Mouse (Mus musculus): Measurements from ENCODE around the gene Pigc. TPM values are rescaled to one million over a fixed set of nuclear protein-coding genes. Genes with fewer than 3 reads are reported as not detected.
A peak's percentile ranks its signal among the peaks of the same experiment; 100 is the strongest.

The Pigc gene
- polyA plus RNA-seq, 1 experiment from 2014 or later, result 25.7 TPM

DNA sequence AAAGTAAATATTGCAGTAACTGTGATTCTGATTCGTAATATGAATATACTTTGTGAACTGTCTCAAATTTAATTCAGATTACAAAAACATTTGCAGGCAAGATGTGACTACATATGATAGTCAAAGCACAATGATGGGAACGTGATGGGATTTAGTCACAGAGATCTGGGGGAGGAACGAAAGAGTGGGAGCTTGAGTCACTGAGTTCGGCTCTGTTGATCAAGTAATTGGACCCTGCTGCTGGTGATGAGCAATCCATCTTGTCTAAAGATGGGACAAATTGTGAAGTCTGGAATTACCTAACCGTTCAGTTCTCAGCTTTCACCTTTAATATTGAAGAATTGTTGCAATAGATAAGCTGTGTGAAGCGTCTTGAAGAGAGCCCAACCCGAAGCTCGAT lies 3.2 kb downstream of the Pigc start:
- ChIA-PET CTCF (no interaction called here), POLR2A (no interaction called here)
- ATAC-seq, result no peak
- TF ChIP-seq CTCF (IDR thresholded peaks at IDR 0.05), result no peak
- no peaks in the 10 kb centered on the region for H3K27me3 ChIP-seq
- no peak for DNase-seq (ENCODE audit: low read depth, low spot score)
- in situ Hi-C loops (cut with MboI; ENCODE audit: low pct_unique_long_range_greater_than_20kb), result loop anchor here (25.0 kb wide), 1 partner anchor 690 kb away; the partner anchor contains the start of gene Myocos

DNA sequence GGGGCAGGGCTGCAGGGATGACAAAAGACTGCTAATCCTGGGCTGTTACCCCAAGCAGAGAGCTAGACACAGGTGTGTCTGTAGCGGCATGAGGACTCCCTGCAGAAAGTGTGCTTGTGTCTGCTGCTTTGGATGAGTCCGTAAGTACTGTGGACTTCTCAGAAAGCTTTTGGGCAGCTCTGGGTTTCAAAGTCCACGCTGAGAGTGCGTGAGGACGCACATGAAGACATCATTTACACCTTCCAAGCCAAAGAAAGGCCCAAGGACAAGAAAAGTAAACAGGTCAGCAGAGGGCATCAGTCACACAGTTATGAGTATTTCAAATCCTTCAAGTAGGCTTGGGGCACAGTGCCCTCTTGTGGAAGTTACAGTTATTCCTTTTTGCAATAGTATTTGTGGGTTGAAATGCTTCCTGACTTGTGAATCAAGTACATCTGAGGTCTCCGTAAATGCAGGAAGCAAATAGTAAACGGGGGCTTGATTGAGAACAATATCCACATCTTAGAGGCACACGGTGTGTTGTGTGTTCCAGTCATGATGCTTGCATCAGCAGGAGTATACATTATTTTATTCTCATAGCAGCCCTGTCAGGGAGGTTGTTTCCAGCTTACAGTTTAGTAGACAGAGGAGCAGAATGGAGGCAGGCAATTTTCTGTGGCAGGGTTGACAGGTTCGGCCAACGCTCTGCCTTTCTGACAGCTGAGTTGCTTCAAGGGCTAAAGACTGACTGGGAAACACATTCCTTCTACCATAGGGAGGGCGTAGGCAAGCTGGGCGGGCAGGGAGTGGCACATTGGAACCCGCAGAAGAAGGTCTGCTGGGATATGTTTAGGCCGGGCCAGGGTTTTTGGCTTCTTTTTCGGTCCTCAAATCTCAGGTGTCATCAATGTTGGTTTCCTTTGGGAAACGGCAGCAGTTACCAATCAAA lies 7.5 kb downstream of the Pigc start:
- ChIA-PET CTCF (interaction anchor here (1.0 to 2.5 kb wide), 7 partner anchors 8 to 360 kb away, joined by 3 to 10 read pairs (median 6); no protein-coding TSS in a partner anchor), POLR2A (no interaction called here)
- DNase-seq (ENCODE audit: low read depth, low spot score) (peak; percentile 63), ATAC-seq (peak; percentile 87)
- no peaks in the 10 kb centered on the region for H3K27me3 ChIP-seq
- TF ChIP-seq CTCF (IDR thresholded peaks at IDR 0.05), result peak; percentile 90
- in situ Hi-C loops (cut with MboI; ENCODE audit: low pct_unique_long_range_greater_than_20kb), result loop anchor here (25.0 kb wide), 1 partner anchor 561 kb away; the partner anchor contains the start of gene Mettl13

DNA sequence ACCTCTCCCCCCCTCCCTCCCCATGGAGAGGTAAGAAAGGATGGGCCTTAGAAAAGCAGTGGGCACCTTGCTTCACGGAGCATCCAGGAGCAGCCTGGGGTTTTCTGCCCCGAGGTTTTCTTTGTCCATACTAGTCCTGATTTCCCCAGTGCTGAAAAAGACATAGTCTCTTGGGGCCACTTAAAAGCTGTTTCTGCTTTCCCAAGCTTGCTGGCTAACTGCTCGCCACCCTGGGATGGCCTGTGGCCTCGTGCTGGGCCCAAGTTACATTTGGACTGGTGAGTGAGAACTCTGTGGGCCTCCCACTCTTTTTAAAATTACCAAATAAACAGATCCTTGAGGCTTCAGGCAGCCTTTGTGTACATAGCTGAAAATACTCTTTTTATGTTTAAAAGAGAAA lies 8.3 kb downstream of the Pigc start:
- DNase-seq (ENCODE audit: low read depth, low spot score) (no peak), ATAC-seq (no peak)
- no peak for TF ChIP-seq CTCF (IDR thresholded peaks at IDR 0.05)
- POLR2A ChIA-PET, result no interaction called here
- CTCF ChIA-PET, result interaction anchor here (0.7 to 2.5 kb wide), 5 partner anchors 8 to 340 kb away, joined by 3 to 10 read pairs (median 7); no protein-coding TSS in a partner anchor
- H3K27me3 ChIP-seq, result no peaks in the 10 kb centered on the region
- in situ Hi-C loops (cut with MboI; ENCODE audit: low pct_unique_long_range_greater_than_20kb), result loop anchor here (25.0 kb wide), 1 partner anchor 560 kb away; the partner anchor contains the start of gene Mettl13

DNA sequence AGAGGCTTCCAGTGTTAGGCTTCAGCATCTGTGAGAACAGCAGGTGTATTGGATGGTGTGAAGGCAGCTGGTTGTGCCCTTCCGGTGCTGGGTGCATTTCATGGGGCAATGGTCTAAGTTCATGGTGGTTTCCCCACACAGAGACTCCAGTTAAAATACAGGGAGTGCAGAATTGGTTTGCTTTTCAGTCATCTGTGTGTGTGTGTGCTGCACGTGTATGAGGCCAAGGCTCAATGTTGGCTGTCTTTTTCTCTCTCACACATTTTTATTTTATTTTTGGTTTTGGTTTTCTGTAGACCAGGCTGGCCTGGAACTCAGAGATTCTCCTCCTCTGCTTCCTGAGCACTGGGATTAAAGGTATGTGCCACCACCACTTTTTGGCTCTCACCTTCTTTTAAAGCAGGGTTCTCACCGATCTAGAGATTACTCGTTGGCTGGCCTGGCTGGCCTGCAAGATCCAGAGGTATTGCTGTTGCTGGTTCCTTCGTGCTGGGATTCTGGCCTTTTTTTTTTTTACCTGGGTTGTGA lies 9.3 kb downstream of the Pigc start:
- POLR2A ChIA-PET, result no interaction called here
- no peak for TF ChIP-seq CTCF (IDR thresholded peaks at IDR 0.05)
- no peak for DNase-seq (ENCODE audit: low read depth, low spot score)
- CTCF ChIA-PET, result interaction anchor here (0.7 to 2.5 kb wide), 2 partner anchors 10 to 339 kb away, joined by 3 to 7 read pairs; no protein-coding TSS in a partner anchor
- H3K27me3 ChIP-seq, result no peaks in the 10 kb centered on the region
- no peak for ATAC-seq
- in situ Hi-C loops (cut with MboI; ENCODE audit: low pct_unique_long_range_greater_than_20kb), result loop anchor here (25.0 kb wide), 1 partner anchor 559 kb away; the partner anchor contains the start of gene Mettl13

DNA sequence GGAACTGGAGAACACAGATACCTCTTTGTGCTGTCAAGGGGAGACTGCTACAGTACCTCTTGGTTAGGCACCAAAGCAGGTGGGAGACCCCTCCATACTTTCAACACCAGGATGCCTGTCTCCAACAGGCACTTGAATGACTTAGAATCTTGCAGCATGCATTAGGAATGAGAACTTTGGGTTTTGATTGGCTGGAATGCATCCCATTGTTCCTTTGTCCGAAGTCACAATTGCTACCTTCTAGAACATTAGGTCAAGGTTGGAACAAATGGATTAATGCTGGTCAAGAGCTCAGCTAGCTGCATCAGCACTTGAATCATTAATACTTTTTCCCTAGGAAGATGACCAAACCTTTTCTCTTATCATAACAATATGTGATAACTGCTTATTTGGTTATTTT lies 10.6 kb downstream of the Pigc start, which contains the start of gene 4930558K02Rik:
TSS of gene 4930558K02Rik (minus strand) at position 101 of the 400 bp plus-strand sequence.
- ATAC-seq (no peak), DNase-seq (ENCODE audit: low read depth, low spot score) (no peak)
- ChIA-PET CTCF (interaction anchor here (0.9 to 1.3 kb wide), 2 partner anchors 10 to 14 kb away, joined by 3 read pairs; partner anchors contain the start of gene Pigc), POLR2A (interaction anchor here (0.6 kb wide), 1 partner anchor 165 kb away, joined by 3 read pairs; no protein-coding TSS in a partner anchor)
- no peak for TF ChIP-seq CTCF (IDR thresholded peaks at IDR 0.05)
- in situ Hi-C loops (cut with MboI; ENCODE audit: low pct_unique_long_range_greater_than_20kb), result loop anchor here (25.0 kb wide), 1 partner anchor 558 kb away; the partner anchor contains the start of gene Mettl13
- H3K27me3 ChIP-seq, result no peaks in the 10 kb centered on the region

DNA sequence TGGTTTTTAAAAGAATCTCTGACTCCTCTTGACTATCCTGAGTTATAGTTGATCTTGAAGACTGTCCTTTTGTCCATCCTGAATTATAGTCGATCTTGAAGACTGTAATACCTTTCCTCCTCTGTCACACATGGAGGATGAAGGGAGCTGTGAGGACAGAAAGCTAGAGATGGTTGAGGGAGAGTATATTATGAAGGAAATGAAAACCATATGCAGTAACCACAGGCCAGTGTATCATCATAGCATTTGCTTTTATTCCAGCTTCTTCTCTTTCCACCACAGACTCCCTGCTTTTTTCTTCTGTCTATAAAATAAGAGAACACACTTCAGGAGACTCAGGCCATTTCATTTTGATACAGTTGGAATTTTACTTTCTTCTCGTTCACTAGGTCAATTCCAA lies 11.1 kb downstream of the Pigc start:
- in situ Hi-C loops (cut with MboI; ENCODE audit: low pct_unique_long_range_greater_than_20kb), result loop anchor here (25.0 kb wide), 1 partner anchor 557 kb away; the partner anchor contains the start of gene Mettl13
- DNase-seq (ENCODE audit: low read depth, low spot score), result no peak
- H3K27me3 ChIP-seq, result no peaks in the 10 kb centered on the region
- no peak for ATAC-seq
- ChIA-PET CTCF (interaction anchor here (0.6 to 1.3 kb wide), 4 partner anchors 11 to 353 kb away, joined by 3 read pairs; partner anchors contain the start of gene Pigc), POLR2A (interaction anchor here (0.6 to 0.7 kb wide), 2 partner anchors 15 to 166 kb away, joined by 3 read pairs; no protein-coding TSS in a partner anchor)
- no peak for TF ChIP-seq CTCF (IDR thresholded peaks at IDR 0.05)

DNA sequence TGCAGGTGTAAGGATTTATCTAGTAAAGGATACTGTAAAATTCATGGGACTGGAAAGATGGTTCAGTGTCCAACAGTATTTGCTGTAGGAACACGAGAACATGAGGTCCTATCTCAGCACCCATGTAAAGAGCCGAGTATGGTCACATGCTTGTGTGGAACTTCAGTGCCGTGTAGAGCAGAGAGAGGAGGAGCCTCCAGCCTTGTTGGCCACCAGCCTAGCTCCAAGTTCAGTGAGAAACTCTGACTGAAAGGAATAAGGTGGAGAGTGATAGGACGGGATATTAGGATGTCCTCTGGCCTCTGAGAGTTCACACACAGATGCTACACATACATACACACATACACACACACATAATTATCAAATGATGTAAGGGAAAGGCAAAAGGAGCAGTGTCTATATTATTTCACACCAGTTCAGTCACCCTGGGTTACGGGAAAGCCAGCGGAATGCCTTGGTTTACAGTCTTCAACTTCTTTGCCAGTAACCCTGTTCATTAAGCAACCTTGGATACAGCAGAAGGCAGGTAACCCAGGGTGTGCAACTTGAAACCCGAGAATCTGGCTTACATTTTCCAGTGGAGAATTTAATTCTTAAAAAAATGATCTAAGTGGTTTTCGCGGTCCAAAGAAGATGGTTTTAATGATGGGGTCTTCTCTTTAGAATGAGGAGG lies 11.8 kb downstream of the Pigc start:
- DNase-seq (ENCODE audit: low read depth, low spot score) (no peak), ATAC-seq (no peak)
- ChIA-PET POLR2A (interaction anchor here (0.7 kb wide), 1 partner anchor 16 kb away, joined by 3 read pairs; no protein-coding TSS in a partner anchor), CTCF (interaction anchor here (0.6 to 1.3 kb wide), 4 partner anchors 12 to 352 kb away, joined by 3 read pairs; partner anchors contain the start of gene Pigc)
- no peak for TF ChIP-seq CTCF (IDR thresholded peaks at IDR 0.05)
- no peaks in the 10 kb centered on the region for H3K27me3 ChIP-seq
- in situ Hi-C loops (cut with MboI; ENCODE audit: low pct_unique_long_range_greater_than_20kb), result loop anchor here (25.0 kb wide), 1 partner anchor 557 kb away; the partner anchor contains the start of gene Mettl13

DNA sequence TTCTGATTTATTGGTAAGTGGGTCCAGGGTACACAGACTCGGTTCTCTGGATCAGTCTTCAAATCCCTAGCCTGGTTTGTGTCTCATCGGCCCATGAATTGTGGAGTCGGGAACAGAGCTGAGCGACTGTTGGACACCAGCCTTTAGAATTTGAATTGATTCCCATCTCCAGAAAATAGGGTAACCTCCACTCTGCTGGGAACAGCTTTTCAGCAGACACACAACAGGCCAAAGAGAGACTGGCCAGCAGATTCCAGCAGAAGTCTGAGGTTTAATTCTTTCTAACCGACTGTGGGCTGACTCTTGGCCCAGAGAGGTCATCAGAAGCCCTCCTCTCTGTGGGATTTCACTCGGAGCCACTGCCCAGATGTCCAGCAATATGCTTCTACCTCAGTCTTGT lies 14.5 kb downstream of the Pigc start:
- in situ Hi-C loops (cut with MboI; ENCODE audit: low pct_unique_long_range_greater_than_20kb), result loop anchor here (25.0 kb wide), 1 partner anchor 554 kb away; the partner anchor contains the start of gene Mettl13
- POLR2A ChIA-PET, result no interaction called here
- CTCF ChIA-PET, result no interaction called here
- DNase-seq (ENCODE audit: low read depth, low spot score) (no peak), ATAC-seq (no peak)
- H3K27me3 ChIP-seq, result no peaks in the 10 kb centered on the region
- no peak for TF ChIP-seq CTCF (IDR thresholded peaks at IDR 0.05)

DNA sequence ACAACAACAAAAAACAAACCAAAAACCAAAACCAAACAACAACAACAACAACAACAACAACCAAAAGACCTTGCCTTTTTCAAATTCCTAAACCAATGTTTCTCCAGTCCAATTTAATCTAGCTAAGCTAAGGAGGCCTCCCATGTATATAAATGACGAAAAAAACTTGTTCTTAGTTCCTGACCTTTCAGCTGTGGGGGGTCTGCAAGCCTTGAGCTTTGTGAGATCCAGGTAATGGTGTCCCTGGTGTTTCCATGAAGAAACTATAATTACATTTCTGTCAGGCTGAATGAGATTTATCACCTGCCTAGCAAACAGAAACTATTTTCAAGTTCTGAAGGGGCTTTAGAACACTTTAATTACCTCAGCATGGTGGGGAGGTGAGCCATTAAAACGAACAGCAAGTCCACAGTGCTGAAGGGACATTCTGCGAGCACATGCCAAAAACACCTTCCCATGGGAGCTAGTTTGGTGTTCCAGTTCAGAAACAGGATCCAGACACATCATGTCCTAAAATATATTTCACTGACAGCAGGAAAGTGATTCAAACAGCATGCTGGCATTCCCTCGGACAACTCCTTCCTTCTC lies 15.1 kb downstream of the Pigc start:
- in situ Hi-C loops (cut with MboI; ENCODE audit: low pct_unique_long_range_greater_than_20kb), result loop anchor here (25.0 kb wide), 1 partner anchor 553 kb away; the partner anchor contains the start of gene Mettl13
- no peak for TF ChIP-seq CTCF (IDR thresholded peaks at IDR 0.05)
- ChIA-PET POLR2A (no interaction called here), CTCF (interaction anchor here (1.2 to 1.6 kb wide), 2 partner anchors 8 to 16 kb away, joined by 3 to 10 read pairs; no protein-coding TSS in a partner anchor)
- DNase-seq (ENCODE audit: low read depth, low spot score) (no peak), ATAC-seq (no peak)
- no peaks in the 10 kb centered on the region for H3K27me3 ChIP-seq

Data from Patski (cell line).